Mouse (Mus musculus) lung, postnatal 0 days (tissue): Measurements from ENCODE around the gene Gm3880.
"Not testable (repeated sequence)": the region's sequence is repeated elsewhere in the genome, so short reads cannot be mapped to it uniquely, and the experiment has no call there.

ENCODE experiments used
- CTCF ChIP-seq: IDR thresholded peaks from 2 replicates; pipeline ENCODE4 v1.5.1; 2016; ENCODE audit warnings: antibody characterized with exemption, mild to moderate bottlenecking
- EP300 ChIP-seq: IDR thresholded peaks from 2 replicates; pipeline ENCODE4 v1.6.1; 2016; ENCODE audit warnings: antibody characterized with exemption, mild to moderate bottlenecking, control low read depth

DNA sequence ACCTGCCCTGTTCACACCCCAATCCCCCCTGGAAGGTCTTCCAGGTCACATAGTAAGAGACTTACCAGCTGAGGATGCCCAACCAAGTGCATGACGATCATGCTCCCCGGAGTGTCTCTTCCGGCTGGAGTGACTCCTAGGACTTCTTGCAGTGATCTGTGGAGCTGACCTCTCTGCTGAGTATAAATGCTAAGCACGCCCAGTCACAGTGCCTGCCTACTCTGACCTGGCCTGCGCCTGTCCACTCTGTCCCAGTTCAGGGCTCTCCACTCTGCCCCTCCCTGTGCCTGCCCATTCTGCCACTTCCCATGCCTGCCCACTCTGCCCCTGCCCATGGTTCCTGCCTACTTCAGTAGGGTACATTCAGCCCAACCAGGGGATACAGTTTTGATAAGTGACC, at the start of gene Gm3880:
- not testable (repeated sequence) for TF ChIP-seq CTCF, EP300
